Mouse (Mus musculus) c-Kit-positive CD71-positive TER-119-positive erythroid progenitor cells, embryonic 14.5 days (primary cell): Measurements from ENCODE around the gene Kat8.
A peak's percentile ranks its signal among the peaks of the same experiment; 100 is the strongest.
"Not testable (repeated sequence)": the region's sequence is repeated elsewhere in the genome, so short reads cannot be mapped to it uniquely, and the experiment has no call there.

ENCODE experiments used
- DNase-seq: peaks from one replicate; pipeline ENCODE4 v3.0.0-alpha.2; 2013; ENCODE audit warnings: low spot score

Kat8 gene

DNA sequence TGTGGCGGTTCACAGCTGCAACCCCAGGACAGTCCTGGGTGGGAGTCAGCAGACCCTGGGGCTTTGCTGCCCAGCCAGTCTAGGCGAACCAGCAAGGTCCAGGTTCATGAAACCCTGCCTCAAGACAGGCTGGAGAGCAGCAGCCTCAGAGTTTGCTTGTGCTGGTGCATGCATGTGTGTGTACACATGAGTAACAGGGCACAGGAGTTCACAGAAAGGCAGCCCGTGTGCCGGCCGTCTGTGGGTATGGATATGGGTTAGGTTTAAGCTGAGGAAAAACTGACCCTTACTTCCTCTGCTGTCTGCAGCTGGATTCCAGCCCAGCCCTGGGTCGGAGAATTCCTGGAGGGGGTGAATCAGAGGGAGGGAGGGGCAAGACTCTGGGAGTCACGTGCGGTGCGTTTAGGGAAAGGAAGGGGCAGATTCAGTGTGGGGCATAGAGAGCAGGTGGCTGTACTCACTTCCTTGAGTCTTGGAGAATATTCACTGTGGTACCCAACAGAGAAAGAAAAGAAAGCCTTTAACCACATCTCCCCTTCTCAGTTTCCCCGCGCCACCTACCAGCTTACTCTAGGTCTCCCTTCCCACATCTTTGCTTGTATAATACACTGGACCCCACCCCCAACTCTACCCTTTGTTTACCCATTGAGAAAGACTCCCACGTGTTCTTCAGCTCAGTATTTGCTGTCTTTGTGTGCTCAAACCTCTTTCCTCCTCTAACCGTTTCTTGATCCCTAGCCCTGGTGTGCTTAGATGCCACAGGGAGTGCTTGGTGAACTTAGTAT, 19.2 kb downstream of the Kat8 start:
- no peak for DNase-seq

DNA sequence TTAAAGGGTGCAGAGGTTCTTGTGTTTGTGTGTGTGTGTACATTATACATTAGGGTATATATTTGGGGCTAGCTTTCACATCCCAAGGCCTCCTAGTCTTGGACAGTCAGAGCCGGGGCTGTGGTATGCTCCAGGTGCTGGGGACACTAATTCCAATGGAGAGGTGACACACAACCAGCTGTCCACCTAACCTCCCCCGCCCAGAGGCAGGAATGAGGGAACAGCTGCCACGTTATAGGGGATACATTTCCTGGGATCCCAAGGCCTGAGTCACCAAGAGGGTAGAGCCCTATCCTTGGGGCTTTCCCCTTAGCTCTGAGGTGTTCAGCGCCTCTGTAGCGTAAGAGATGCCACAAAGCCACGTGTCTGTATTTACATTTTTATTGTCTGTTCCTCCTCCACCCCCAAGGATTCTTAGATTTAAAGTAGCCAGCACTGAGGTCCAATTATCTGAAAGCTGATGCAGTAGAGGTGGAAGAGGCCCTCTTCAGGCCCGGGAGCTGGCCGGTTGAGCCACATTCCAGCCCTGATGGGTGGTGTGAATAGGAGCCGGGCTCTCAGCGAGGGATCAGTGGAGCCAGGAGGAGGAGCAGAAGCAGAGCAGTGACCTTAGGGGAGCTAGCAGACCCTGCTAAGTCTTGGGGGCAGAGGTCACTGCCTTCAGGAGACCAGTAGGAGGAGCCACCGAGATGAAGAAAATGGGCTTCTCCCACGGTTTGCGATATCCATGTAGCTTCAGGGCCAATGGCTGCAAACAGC, 20.1 kb downstream of the Kat8 start:
- no peak for DNase-seq

DNA sequence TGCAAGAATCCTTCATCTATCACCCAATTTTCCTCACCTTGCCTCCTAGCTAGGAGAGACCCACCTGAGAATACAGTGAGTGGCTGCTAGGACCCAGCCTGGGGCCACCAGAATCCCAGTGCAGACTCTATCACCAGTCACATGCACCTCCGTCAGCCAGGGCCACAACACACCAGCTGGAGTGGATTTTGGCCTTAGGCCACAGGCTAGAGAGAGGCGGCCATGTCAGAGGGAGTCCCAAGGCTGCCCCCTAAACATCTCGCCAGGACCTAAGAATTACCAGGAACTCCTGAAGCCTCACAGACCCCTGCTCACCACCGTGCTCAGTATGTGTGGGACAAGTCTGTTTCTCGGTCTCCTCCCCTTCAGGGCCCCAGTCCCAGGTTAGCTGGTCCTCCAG, 21.8 kb downstream of the Kat8 start:
- no peak for DNase-seq

DNA sequence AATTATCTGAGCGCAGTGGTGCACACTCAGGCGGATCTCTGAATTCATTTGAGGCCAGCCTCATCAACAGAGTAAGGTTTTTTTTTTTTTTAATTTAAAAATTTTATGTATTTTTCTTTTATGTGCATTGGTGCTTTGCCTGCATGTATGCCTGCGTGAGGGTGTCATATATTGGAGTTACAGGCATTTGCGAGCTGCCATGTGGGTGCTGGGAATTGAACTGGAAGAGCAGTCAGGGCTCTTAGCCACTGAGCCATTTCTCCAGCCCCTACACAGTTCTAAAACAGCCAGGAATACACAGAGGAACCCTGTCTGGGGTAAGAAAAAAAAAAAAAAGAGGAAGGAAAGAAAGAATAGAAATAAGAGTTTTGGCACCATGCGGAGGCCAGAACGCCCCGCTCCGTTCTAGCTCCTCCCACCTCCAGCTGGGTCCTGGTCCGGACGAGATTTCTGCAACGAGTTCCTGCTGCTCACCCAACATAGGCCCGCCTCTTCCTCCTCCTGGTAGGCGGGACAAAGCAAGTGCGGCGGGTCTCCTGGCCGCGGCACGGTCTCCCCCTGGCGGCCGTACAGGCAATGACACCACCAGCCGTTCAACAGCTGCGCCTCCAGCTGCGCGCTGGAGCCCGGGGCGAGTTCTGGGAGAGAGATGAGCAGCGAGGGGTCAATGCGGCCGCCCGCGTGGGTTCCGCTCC, 22.9 kb downstream of the Kat8 start:
- DNase-seq: peak; percentile 92

DNA sequence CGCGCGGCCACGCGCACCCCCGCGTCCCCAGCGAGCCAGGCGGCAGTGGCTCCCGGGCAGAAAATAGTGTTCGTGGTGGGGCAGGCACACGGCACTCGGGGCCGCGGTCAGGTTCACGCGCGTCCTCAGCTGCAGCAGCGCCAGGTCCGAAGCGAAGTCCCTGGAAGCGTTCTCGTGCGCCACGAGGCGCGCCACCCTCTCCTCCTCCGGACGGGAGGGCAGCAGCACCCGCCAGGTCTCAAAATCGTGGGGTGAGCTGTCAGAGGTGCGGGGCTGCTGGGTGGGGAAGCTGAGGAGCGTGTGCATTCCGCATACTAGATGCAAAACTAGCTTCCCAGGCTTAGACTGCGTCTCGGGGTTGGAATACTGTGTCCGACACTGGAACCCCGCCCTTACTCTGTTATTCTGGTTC, 23.4 kb downstream of the Kat8 start:
- no peak for DNase-seq

DNA sequence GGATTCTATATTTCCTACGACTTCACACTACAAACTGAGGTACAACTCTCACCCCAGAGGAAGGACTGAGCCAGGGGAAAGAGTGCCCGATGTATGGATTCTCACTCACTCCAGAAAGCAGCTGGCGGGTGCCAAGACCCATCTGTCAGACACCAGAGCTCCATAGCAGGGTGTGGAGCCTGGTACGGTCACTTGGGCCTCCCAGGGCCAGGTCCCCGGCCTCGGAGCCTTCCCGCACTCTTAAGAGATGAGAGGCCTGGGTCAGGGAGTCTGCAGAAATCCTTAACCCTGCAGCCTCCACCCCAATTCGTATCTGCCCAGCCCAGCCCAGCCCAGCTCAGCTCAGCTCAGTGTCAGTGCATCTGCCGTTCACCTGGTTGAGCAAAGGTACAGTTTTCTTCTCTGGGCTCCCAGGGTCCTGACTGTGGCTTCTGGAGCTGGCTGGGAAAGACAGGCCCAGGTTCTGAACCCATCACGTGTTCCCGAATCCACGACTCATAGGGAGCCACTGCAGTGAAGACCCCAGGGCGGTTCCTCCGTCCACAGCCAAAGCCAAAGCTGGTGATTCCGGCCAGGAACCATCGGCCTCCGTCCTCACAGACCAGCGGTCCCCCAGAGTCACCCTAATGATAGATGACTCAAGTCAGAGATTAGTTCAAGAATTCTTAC, 24.0 kb downstream of the Kat8 start:
- no peak for DNase-seq

DNA sequence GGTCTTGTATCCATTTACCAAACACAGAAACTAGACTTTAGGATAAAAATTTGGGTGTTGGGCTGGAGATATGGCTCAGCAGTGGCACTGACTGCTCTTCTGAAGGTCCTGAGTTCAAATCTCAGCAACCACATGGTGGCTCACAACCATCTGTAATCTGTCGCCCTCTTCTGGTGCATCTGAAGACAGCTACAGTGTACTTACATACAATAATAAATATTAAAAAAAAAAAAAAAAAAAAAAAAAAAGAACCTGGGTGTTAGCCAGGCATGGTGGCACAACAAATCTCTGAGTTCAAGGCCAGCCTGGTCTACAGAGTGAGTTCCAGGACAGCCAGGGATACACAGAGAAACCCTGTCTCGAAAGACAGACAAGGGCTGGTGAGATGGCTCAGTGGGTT, 29.8 kb downstream of the Kat8 start:
- not testable (repeated sequence) for DNase-seq

DNA sequence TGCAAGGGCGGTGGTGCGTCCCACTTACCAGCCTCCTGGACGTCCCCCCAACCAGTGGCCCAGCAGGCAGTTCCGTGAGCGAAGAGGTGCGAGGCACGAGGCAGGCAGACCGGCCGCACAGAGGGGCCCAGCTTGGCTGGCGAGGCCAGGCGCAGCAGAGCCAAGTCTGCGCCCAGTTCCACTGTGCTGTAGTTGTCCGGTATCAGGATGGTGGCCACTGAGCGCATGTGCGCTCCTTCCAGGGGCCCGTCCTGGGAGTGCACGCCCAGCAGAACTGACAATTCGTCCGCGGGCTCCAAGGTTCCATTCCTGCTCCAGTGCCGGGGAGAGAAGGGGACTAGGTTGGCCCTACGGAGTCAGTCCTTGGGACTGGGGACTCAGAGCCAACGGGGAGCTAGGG, 32.3 kb downstream of the Kat8 start:
- no peak for DNase-seq

DNA sequence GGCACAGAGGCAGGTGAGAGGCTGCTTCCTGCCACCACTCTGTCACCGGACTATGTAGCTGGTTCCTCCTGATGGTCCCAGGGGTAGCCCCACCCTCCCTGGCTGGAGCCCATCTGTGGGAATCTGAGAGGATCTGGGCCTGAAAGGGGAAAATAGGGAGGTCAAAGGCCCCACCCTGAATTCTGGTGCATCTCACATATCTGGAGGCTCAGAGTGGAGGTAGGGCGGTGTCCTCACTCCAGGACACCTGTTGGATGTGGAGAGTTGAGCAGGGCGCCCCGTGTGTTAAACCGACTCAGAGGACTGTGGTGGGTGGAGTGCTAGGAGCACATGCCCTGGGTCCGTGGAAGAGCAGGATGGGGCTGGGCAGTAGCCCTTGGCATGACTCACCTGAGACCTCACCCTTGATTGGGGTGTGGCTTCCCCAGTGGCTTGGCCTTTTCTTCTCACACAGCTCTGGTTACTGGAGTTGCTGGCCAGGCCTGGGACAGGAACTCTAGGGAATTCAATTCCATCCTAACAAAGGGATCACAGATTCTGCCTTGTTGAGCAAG, 34.2 kb downstream of the Kat8 start, which contains the start of gene Prss36:
Prss36 (minus strand) TSS at position 256 of the 554 bp plus-strand sequence.
- DNase-seq: no peak

DNA sequence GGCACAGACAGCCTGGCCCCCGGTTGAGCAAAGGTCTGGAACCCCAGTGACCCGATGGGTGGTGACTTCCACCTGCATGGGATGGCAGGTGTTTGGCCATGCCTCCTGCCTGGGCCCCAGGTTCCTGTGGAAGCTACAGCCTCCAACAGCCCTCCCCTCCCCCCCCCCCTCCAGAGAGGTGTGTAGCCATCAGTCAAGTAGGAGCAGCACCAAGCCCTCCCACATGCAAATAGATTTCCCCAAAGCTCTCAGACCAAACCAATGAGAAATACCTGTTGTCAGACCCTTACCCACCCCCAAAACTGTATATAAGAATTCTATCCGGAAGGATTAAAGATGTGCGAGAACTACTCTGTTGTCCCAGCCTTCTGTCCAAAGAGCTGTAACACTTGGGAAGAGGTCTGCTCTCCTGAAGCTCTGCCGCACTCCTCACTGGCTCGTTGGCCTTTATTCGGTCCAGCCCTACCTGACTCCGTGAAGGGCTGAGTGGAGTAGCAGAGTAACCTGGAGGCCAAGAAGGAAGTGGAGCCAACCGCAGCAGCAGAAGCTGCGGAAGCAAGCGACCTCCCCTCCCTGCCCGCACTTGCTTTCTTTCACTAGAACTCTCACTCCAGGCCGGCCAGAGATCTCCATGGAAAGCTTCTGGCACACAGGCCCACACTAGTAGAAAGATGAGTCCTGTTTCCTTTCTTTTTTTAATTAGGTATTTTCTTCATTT, 40.7 kb downstream of the Kat8 start:
- no peak for DNase-seq

DNA sequence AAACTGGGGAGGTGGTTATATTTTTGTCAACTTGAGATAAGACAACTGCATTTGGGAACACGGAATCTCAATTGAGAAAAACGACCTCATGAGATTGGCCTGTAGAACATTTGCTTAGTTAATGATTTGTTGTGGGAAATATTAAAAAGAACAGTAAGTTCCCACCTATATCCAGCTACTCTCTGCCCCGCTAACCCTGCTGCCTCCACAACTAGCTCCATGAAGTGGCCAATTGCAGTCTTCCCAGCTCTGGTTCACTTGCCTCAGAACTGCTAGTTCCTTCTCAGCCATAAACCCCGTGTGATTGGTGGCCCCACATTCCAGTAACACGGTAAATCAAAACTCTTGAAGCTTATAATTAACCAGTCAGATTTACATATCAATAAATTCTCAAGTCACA, 47.0 kb downstream of the Kat8 start:
- DNase-seq: no peak

DNA sequence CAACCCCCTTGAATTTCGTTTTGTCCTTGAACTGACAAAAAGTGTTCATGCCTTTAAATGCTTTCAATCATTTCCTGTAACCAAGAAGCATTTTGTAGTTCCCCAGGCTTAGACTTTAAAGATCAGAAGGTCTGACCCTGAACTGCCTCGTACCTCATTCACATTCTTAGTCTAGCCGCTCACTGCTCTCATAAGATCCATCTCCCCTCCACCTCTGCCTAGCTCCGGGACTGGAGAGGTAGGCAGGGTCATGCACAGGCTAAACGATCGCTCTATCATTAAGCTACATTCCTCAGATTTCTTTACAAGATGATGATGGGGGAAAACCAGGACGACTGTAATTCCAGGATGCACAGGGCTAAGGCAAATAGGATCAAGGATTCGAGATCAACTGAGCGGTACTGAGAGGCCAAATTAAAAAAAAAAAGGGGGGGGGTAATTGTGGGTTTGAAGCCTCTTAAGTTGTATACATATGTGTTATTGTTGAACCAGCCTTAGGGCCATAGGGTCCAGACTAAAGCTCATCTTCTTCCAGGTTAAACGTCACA, 54.1 kb downstream of the Kat8 start:
- DNase-seq: peak; percentile 18

DNA sequence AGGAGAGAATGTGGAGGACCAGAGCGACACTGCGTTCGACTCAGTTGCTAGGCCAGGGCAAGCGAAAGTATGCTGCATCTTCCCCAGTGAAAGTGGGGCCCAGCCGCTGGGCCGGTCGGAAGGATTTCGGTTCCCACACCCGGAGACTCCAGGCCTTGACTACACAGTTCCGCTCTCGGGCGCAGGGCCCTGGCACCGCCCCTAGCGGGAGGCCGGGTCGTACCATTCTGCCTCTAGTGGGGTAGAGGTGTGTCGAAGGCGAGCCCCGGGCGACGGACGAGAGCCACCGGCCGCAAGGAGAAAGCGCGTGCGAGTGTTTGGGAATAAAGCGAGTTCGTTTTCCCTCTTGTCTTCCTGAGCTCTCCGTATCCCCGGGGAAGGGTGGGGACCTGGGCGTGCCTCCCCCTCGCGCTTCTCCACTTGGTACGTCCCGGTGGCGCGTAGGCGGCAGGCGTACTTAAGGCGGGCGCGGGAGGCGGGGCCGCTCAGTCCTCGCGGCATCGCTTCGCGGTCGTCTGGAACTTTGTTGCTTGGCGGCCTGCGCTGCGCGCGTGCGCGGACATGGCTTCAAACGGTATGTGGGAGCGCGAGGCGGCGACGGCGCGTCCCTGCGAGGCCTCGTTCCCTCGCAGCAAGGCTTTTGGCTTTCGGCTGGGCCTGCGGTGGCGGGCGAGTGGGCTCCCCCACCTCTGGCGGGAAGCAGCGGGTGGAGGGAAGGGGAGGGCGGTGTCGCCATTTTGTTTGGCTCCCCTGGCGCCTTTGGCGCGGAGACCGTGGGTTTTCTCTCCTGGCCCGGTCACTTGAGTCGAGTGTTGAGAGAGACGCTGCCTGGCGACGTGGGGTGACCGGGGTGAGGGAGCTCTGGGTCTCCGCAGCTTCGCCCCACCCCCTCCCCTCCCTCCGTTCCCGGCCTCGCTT, 54.9 kb downstream of the Kat8 start, which contains the start of gene Fus:
Fus (plus strand) TSS at position 454 of the 918 bp plus-strand sequence.
- DNase-seq: peak; percentile 92

DNA sequence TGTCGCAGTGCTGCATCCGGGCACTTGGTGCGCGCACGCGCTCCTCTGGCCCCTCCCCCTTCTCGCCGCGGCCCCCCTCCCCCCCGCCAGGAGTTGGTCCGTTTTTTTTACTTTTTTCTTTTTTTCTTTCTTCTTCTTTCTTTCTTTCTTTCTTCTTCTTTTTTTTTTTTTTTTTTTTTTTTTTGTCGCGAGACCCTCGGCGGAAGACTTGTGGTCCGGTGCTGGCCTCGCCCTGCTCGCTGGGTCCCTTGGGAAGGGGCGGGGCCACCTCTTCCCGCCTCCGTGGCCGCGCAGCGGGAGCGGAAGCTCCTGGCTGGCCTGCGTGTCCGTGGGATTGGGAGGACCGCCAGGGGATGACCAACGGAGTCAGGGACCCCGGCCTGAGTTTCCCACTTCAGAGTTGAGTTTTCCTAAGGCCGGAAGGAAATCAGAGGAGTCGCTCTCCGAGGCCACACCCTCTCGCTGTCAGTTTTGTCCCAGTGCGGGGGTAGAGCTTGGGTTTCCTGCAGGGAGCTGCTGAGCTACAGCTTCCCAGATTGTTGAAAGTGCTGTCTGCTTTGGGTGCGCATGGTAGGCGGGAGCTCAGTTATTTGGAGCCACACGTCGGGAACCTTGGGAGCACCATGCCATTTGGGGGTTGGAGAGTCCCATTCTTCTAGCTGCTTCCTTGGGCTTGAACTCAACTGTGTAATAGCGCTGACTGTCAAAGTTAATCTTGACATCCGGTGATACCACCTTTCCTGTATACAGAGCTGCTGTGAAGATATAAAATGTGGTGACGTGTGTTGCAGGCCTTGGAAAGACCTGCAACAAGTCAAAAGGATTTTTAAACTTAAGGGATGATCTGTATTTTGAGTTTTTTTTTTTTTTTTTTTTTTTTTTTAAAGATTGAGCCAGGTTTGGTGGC, 55.9 kb downstream of the Kat8 start:
- peak; percentile 60 for DNase-seq

DNA sequence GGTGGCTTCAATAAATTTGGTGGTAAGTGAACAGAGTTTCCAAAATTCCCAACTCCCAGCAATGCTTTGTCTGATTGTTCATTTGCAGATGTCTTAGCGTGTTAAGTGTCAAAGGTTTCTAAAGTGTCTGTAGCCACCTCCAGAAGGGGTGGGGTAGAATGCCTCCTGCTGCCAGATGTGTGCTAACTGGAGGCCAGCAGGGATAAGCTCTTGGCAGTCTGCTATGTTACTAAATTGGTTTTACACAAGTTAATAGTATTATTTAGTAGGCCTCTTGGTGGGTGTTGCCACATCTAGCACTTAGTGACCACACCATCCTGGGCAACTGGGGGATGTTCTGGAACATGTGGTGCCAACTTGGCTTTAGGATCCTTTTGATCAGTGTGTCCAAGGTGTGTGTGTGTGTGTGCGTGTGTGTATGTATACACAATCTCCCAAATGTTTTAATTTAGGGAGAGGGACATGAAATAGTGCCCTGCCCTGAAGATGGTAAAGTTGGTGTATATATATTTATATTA, 62.2 kb downstream of the Kat8 start:
- no peak for DNase-seq
